Mouse (Mus musculus) frontal cortex, adult (tissue): ENCODE results near the gene Psmd13.

ENCODE experiments used
- ATAC-seq: cut with Nextera tagmentation; 2 replicates; pipeline ENCODE4 v1.9.2; 2017; ENCODE audit warnings: mild to moderate bottlenecking, moderate library complexity, mixed read lengths; ENCODE audit not compliant: low TSS enrichment

Psmd13 gene

DNA sequence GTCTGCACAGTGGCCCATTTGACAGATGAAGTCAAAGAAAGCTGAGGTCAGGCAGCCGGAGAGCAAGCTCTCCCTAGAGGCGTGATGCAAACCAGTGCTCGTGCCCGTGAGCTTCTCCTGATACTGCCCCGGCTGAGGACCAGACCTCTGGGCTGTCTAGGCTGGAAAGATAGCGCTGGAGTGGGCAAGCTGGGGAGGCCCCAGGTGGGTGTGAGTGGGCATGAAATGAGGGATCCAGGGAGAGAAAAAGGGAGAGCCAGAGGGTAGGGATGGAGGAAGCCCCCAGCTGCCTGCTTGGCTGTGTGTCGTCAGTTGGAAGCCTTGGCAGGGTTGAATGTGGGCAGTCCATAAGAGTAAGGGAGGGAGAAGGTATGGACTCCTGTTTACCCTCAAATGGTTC, 62.5 kb downstream of the Psmd13 start:
- no peak for ATAC-seq

DNA sequence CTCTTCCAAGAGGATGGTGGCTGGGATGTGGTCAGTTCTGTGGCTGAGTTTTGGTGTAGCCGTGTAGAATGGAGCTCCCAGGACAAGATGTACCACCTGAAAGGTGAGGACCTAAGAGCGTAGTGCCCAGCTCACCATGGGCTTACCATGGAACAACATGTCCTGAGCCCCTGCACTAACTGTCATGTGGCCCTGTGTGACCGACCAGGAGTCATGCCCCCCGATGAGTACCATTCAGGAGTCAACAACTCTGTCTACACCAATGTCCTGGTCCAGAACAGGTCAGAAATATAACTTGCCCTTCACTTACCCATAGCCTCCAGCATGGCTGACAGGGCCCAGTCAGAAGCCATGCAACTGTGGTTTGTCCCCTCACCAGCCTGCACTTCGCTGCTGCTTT, 63.5 kb downstream of the Psmd13 start:
- no peak for ATAC-seq

DNA sequence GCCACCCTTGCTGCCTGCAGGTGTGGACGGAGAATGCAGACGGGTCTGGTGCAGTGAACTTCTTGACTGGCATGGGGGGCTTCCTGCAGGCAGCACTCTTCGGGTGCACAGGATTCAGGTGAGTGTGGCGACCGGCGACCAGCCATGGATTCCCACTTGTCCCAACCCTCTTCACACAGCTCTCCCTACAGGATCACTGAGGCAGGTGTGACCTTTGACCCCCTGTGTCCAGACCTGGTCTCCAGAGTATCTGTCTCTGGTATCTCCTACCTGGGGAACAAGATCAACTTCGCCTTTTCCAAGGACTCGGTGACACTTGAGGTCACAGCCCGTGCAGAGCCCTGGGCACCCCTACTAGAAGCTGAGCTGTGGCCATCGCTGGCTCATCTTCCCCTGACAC, 64.5 kb downstream of the Psmd13 start:
- ATAC-seq = no peak

DNA sequence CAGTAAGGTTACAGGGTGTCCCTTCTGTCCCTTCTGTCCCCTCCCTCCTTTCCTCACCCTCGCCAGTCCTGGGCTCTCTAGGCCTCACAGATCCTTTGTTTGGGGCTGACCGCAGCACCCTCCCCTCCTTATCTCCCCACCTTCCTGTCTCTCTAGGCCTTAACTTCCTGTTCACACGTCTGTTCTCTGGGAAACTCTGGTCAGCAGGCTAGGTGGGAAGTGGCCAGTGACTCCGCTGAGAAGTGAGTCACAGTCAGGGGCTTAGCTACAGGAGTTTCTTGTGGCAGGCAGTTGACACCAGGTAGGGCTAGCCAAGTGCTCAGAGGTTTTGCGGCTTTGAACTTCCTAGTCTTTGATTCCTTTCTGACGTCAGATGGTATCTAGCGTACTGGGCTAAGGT, 65.2 kb downstream of the Psmd13 start:
- no peak for ATAC-seq

DNA sequence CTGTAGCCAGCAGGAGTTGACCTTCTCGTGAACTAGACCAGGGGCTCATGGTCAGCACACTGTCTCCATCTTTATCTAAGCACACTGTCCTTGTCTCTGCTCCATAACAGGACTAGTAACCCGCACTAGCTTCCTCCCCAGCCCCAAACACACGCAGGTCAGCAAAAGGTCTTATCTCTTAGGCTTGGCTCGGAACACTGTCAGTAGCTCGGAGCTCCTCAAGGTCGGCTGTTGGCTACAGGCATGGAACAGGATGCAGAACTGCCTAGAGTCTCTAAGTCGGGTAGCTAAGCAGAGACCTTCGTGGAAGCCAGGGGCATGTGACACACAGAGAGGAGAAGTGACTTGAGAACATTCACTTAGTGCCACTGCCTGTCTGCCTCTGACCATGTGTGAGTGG, 66.4 kb downstream of the Psmd13 start:
- ATAC-seq = no peak
